Mouse (Mus musculus) common myeloid progenitor, adult 5-6 weeks (primary cell): ENCODE results near the gene Rhoh. TPM values are rescaled to one million over a fixed set of nuclear protein-coding genes. Genes with fewer than 3 reads are reported as not detected.

Source experiments
- ATAC-seq: replicated peaks from 2 replicates; pipeline ENCODE4 v1.8.0; 2016; ENCODE audit warnings: low read depth, mild to moderate bottlenecking, moderate TSS enrichment, inconsistent platforms; ENCODE audit not compliant: poor library complexity, severe bottlenecking
- total RNA-seq: library from RNA; stranded (forward); fragments of 200-1000, 187-1606 nt; gene quantifications from 2 replicates; pipeline ENCODE4 v1.2.3, GENCODE M21; 2017

Rhoh gene
- 33.6 and 46.6 TPM in 2 replicates for total RNA-seq

- ATAC-seq: no peak
These were observed at the start of gene Rhoh for GRCm38 (mm10) chr5:65861154-65861944. TSS of gene Rhoh (plus strand) at chr5:65861213.

GRCm38 (mm10) chr5:65823601-65824133 lies 37.3 kb upstream of the Rhoh start:
- peak; percentile 90 for ATAC-seq

GRCm38 (mm10) chr5:65826476-65826875 lies 34.5 kb upstream of the Rhoh start:
- no peak for ATAC-seq

GRCm38 (mm10) chr5:65827102-65827501 lies 33.9 kb upstream of the Rhoh start:
- ATAC-seq: no peak

- ATAC-seq: peak; percentile 48; the same call in 1 of the 2 replicates
These were observed 32.8 kb upstream of the Rhoh start for GRCm38 (mm10) chr5:65828261-65828660.

- ATAC-seq: no peak
These were observed 32.0 kb upstream of the Rhoh start for GRCm38 (mm10) chr5:65829059-65829458.

DNA sequence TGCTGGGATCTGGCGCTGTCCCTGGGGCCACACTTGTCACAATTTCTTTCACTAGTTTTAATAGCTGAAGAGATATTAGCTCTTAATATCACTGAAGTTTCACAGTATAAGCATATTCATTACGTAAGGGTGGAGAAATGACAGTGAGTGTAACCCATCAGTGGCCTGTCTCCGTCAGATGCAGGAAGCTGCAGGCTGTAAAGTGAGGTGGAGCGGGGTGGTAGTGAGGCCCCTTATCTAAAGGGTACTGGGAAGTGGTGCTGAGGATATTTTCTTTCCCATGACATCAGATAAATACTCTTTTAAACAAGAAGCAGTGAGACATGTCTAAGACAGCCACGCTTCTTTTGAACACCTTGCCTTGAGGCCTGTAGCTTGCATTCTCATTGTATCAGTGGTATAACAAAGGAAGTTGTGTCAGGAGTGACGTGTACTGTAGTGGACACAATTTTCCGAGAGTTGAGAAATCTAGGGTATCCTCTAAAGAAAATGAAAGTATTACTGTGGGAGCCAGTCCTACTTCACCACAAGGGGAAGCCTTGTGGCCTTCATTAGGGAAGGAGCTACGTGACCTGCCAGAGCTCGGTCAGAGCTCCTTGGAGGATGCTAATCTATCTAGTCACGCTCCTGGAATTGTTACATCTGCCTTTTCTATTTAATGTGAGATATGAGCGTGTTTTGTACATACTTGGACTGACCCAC lies 28.9 kb upstream of the Rhoh start:
- ATAC-seq: peak; percentile 91

DNA sequence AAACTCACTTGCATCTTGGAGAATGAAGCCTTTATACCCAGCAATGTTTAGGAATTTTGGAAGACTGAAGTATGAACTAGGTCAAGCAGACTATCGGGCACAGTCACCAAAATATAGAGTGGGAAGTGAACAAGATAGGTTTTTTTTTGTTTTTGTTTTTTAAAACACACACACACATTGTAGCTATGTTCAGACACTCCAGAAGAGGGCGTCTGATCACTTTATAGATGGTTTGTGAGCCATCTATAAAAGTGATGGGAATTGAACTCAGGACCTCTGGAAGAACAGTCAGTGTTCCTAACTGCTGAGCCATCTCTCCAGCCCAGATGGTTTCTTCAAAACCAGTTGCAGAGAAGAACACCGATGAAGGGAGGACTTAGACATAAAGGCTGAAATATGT lies 27.9 kb upstream of the Rhoh start:
- ATAC-seq: no peak

DNA sequence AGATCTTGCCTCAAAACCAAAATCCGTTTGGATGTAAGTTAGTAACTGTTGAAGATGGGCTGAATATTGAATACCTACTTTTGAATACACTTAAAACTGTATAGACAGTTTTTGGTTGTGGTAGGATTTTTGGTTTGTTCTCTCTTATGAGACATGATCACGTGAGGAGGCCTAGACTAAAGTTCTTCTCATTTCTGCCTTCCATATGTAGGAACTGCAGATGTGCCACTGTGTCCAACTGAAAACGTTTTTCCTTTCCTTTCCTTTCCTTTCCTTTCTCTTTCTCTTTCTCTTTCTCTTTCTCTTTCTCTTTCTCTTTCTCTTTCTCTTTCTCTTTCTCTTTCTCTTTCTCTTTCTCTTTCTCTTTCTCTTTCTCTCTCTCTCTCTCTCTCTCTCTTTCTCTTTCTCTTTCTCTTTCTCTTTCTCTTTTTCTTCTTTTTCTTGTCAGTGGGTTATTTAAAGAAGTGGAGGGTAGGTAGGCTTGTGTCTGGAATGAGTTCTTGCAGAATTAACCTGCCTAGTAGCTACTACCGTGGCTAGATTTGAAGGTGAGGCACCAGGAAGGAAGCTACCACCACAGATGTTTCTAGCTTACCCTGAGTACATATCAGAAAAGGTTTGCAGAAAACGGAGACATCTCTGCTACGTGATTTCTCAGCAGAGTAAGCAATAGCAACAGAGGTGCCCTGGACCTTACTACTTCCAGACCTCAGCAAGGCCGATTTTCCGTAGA lies 27.1 kb upstream of the Rhoh start:
- ATAC-seq: no peak

- no peak for ATAC-seq
These were observed 23.0 kb upstream of the Rhoh start for GRCm38 (mm10) chr5:65838053-65838452.

- ATAC-seq: peak; percentile 27
These were observed 18.1 kb upstream of the Rhoh start for GRCm38 (mm10) chr5:65842947-65843346.

- 0 out of 2 replicates have a peak, but pooled peaks have one; percentile 33 for ATAC-seq
These were observed 14.5 kb upstream of the Rhoh start for GRCm38 (mm10) chr5:65846534-65846933.

GRCm38 (mm10) chr5:65846958-65847357 lies 14.1 kb upstream of the Rhoh start:
- no peak for ATAC-seq

DNA sequence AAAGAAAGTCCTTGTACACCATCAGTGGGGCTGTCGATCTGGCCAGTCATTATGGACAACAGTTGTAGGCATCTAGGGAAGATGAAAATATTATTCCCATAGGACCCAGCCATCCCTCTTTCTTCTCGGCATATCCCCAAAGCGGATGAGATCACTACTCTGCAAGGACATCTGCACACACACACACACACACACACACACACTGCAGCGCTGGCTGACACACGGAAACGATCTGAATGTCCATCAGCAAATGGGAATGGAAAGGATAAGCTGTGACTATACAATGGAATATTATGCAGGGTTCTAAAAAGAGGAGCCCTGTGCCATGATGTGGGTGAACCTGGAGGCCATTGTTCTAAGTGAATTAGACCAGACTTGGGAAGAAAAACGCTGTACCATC lies 13.4 kb upstream of the Rhoh start:
- ATAC-seq: no peak

DNA sequence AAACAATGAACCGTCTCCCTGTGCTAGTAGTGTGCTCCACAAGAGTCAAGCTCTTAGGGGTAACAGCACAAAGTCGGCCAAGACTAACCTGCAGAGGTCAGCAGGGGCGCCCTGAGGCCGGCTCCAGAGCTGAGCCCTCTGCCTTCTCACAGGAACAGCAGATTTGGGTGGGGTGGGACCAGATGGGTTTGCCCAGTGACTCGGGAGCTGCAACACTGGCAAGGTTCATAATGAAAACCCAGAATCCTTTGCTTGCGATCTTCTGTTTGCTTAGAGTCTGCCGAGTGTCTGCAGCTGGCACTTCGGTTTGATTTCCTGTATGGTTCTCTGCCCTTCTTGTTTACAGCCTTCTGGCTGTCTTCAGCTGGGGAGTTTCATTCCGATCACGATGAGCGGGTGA lies 10.2 kb upstream of the Rhoh start:
- ATAC-seq: peak; percentile 52

GRCm38 (mm10) chr5:65854786-65855191 lies 6.2 kb upstream of the Rhoh start:
- ATAC-seq: no peak

- no peak for ATAC-seq
These were observed 5.4 kb upstream of the Rhoh start for GRCm38 (mm10) chr5:65855571-65855970.

- ATAC-seq: no peak
These were observed 4.2 kb upstream of the Rhoh start for GRCm38 (mm10) chr5:65856591-65857411.

DNA sequence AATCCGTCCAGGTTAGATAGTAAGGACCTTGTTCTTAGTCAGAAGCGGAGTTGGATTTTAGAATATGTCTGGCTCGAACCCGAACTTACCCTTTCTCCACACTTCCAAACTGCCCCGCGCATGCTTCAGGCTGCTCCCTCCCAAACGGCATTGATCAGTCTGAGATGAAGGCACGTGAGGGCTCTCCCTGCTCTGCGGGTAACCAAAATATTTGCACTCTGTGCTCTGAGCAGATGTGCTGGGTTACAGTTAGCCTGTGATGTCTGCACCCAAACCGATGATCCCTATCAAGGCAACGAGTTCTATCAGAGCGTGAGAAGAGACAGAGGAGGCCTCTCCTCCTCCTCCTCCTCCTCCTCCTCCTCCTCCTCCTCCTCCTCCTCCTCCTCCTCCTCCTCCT lies 3.1 kb upstream of the Rhoh start:
- no peak for ATAC-seq

DNA sequence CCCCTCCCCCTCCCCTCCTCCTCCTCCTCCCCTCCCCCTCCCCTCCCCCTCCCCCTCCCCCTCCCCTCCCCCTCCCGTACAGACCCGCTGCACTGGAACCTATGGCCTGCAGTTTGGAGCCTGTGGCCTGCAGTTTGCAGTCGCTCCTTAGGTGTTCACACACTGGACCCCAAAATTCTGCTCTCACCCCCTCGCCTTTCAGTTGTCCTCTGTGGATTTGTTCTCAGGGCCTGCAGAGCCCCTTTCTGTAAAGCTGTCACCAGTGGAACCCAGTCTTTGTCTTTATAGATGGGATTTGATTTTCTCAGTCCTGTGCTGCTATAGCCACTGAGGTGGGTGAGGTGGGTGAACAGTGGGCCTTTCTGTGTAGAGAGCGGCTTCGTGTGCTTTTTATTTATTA lies 2.7 kb upstream of the Rhoh start:
- no peak for ATAC-seq
